Mouse (Mus musculus): ENCODE measurements around the gene Gm20388.

- TF ChIP-seq GATA1 (IDR thresholded peaks at IDR 0.05; ENCODE audit: low read length) (no peak), TAL1 (IDR thresholded peaks at IDR 0.05; ENCODE audit: low read length) (no peak)
Observed at GRCm38 (mm10) chr8:121342931-121343330, 1432.3 kb downstream of the Gm20388 start.

All from erythroblast, embryonic 14.5 days (primary cell).